Mouse (Mus musculus) lung, embryonic 15.5 days (tissue): ENCODE measurements around the gene Olfr709-ps1. TPM values are rescaled to one million over a fixed set of nuclear protein-coding genes. Genes with fewer than 3 reads are reported as not detected.

Source experiments
- polyA plus RNA-seq: library from polyadenylated mRNA; unstranded; fragments of >200 nt; fragmentation: Nextera tagmentation; extraction: Ambion mirVana; gene quantifications from 2 replicates; pipeline ENCODE4 v1.2.1, GENCODE M21; 2015

The Olfr709-ps1 gene
- polyA plus RNA-seq, 1 experiment from 2014 or later, result not detected

Other genes with a start within 250 kb of the Olfr709-ps1 start
- not detected in 2 replicates for gene Olfr694, start 240.4 kb downstream of the Olfr709-ps1 start, polyA plus RNA-seq
- not detected in 2 replicates for gene Olfr695, start 215.8 kb downstream of the Olfr709-ps1 start, polyA plus RNA-seq
- not detected in 2 replicates for gene Olfr697, start 189.8 kb downstream of the Olfr709-ps1 start, polyA plus RNA-seq
- not detected in 2 replicates for gene Olfr698, start 176.8 kb downstream of the Olfr709-ps1 start, polyA plus RNA-seq
- not detected in 2 replicates for gene Olfr699, start 139.0 kb downstream of the Olfr709-ps1 start, polyA plus RNA-seq
- gene Olfr700, start 123.4 kb downstream of the Olfr709-ps1 start, polyA plus RNA-seq, result not detected in 2 replicates
- gene Olfr701, start 118.1 kb downstream of the Olfr709-ps1 start, polyA plus RNA-seq, result not detected in 2 replicates
- gene Olfr702, start 98.3 kb downstream of the Olfr709-ps1 start, polyA plus RNA-seq, result not detected in 2 replicates
- gene Olfr703, start 88.9 kb downstream of the Olfr709-ps1 start, polyA plus RNA-seq, result not detected in 2 replicates
- gene Olfr704, start 69.0 kb downstream of the Olfr709-ps1 start, polyA plus RNA-seq, result not detected in 2 replicates
- gene Olfr705, start 55.3 kb downstream of the Olfr709-ps1 start, polyA plus RNA-seq, result not detected in 2 replicates
- not detected in 2 replicates for gene Olfr706, start 44.1 kb downstream of the Olfr709-ps1 start, polyA plus RNA-seq
- gene Olfr707, start 31.0 kb downstream of the Olfr709-ps1 start, polyA plus RNA-seq, result not detected in 2 replicates
- not detected in 2 replicates for gene Olfr1532-ps1, start 24.2 kb downstream of the Olfr709-ps1 start, polyA plus RNA-seq
- gene Olfr710, start 16.1 kb upstream of the Olfr709-ps1 start, polyA plus RNA-seq, result not detected in 2 replicates
- gene Olfr6, start 31.7 kb upstream of the Olfr709-ps1 start, polyA plus RNA-seq, result not detected in 2 replicates
- gene Olfr711, start 43.2 kb upstream of the Olfr709-ps1 start, polyA plus RNA-seq, result not detected in 2 replicates
- not detected in 2 replicates for gene Olfr2, start 73.9 kb upstream of the Olfr709-ps1 start, polyA plus RNA-seq
- gene Olfr713, start 99.0 kb upstream of the Olfr709-ps1 start, polyA plus RNA-seq, result not detected in 2 replicates
- not detected in 2 replicates for gene Olfr714, start 138.8 kb upstream of the Olfr709-ps1 start, polyA plus RNA-seq
- gene Olfr17, start 161.0 kb upstream of the Olfr709-ps1 start, polyA plus RNA-seq, result not detected in 2 replicates
- not detected in 2 replicates for gene Olfr715b, start 178.2 kb upstream of the Olfr709-ps1 start, polyA plus RNA-seq
- not detected in 2 replicates for gene Olfr715, start 198.9 kb upstream of the Olfr709-ps1 start, polyA plus RNA-seq
- gene Olfr716, start 206.1 kb upstream of the Olfr709-ps1 start, polyA plus RNA-seq, result not detected in 2 replicates
- gene Nlrp14, start 234.8 kb upstream of the Olfr709-ps1 start, polyA plus RNA-seq, result not detected in 2 replicates